21 mouse cellular contexts compared by ENCODE assay signal in the genomic region with DNA sequence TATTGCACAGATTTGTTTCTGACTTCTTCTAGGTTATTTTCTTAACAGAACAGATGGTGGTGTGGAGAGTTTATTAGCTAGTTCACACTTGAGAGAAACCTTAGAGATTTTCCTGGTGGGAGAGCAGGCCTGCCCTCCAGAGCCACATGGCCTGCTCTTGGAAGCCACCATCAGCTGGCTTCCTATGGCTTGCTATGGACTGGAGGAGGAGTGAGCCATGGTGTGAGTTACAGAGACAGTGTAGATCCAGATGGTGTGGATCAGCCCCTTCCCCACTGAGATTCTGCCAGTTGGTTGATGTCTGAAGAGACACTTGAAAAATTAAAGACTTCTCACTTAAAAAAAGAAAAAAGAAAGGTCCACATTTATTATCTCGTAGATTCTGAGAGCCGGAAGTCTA.
DNase-seq lines count a peak whose midpoint lies in the region; ATAC-seq and TF ChIP-seq lines count a peak whose summit lies in the region.
"Had no signal": no experiment of that assay in that cellular context is flagged by ENCODE, and none has a peak within 500 bp of the region (broad histone marks: within the 10 kb centered on the region; RNA-seq: fewer than 3 reads in every experiment).

No protein-coding gene starts in this region.

- no peak for TF ChIP-seq CTCF in hindbrain, postnatal 0 days (IDR thresholded peaks at IDR 0.05; ENCODE audit: low read depth)

- H3K27me3 ChIP-seq in hindbrain, embryonic 16.5 days (replicated peaks; ENCODE audit: control insufficient read depth, insufficient read depth, low read length), result no peaks in the 10 kb centered on the region
- H3K27me3 ChIP-seq in hindbrain, embryonic 11.5 days (ENCODE audit: control insufficient read depth, insufficient read depth, low read length), result no peaks in the 10 kb centered on the region
- no peaks in the 10 kb centered on the region for H3K27me3 ChIP-seq in hindbrain, postnatal 0 days (ENCODE audit: insufficient read depth, low read length)
- no peaks in the 10 kb centered on the region for H3K27me3 ChIP-seq in hindbrain, embryonic 12.5 days
- no peaks in the 10 kb centered on the region for H3K27me3 ChIP-seq in kidney, embryonic 16.5 days (ENCODE audit: insufficient read depth, low read length)
- H3K27me3 ChIP-seq: CH12.LX, Patski had no signal

- no peak overlapping the region for H3K27ac ChIP-seq in hindbrain, embryonic 16.5 days (ENCODE audit: low read depth, low read length)
- H3K27ac ChIP-seq in hindbrain, embryonic 11.5 days (ENCODE audit: low read depth, low read length), result no peak overlapping the region
- H3K27ac ChIP-seq in hindbrain, postnatal 0 days, result 0 out of 2 replicates have a peak overlapping the region, but pooled peaks have one; percentile 22
- no peak overlapping the region for H3K27ac ChIP-seq in hindbrain, embryonic 12.5 days
- no peak overlapping the region for H3K27ac ChIP-seq in kidney, embryonic 16.5 days (ENCODE audit: low read length)

- no peak for DNase-seq in hindbrain, embryonic 11.5 days (ENCODE audit: low spot score)
- no peak for DNase-seq in hindbrain, postnatal 0 days (ENCODE audit: low spot score)
- no peak for DNase-seq in kidney, postnatal 10 days
- DNase-seq: adrenal gland, adult 2 months; adrenal gland, adult 8-10 months; adrenal gland, postnatal 10 days; adrenal gland, postnatal 14 days; adrenal gland, postnatal 25 days; adrenal gland, postnatal 36 days; B cell, adult 2 months; cerebellum, adult 11 months; cerebellum, adult 11-12 months; cerebellum, adult 18-20 months had no signal

- WGBS in hindbrain, embryonic 16.5 days, result 89% methylated on average over 2 of the region's 2 CpGs
- WGBS in hindbrain, embryonic 11.5 days, result 96% methylated on average over 2 of the region's 2 CpGs
- 73% methylated on average over 2 of the region's 2 CpGs for WGBS in hindbrain, postnatal 0 days
- 92% methylated on average over 2 of the region's 2 CpGs for WGBS in hindbrain, embryonic 12.5 days
- WGBS in kidney, embryonic 16.5 days, result 68% methylated on average over 2 of the region's 2 CpGs

- no peaks in the 10 kb centered on the region for H3K36me3 ChIP-seq in hindbrain, embryonic 16.5 days (ENCODE audit: control insufficient read depth, insufficient read depth, low read length)
- no peaks in the 10 kb centered on the region for H3K36me3 ChIP-seq in hindbrain, embryonic 11.5 days (ENCODE audit: control insufficient read depth, insufficient read depth, low read length)
- no peaks in the 10 kb centered on the region; the same call in 1 of the 2 replicates for H3K36me3 ChIP-seq in hindbrain, postnatal 0 days (ENCODE audit: insufficient read depth, low read length)
- no peaks in the 10 kb centered on the region for H3K36me3 ChIP-seq in hindbrain, embryonic 12.5 days
- H3K36me3 ChIP-seq in kidney, embryonic 16.5 days (ENCODE audit: insufficient read depth, low read length), result peaks cover 49% of the 10 kb centered on the region
- H3K36me3 ChIP-seq: G1E had no signal

- no peak overlapping the region for H3K9ac ChIP-seq in hindbrain, embryonic 16.5 days (ENCODE audit: low read depth, low read length)
- H3K9ac ChIP-seq in hindbrain, embryonic 11.5 days (ENCODE audit: low read depth, low read length), result no peak overlapping the region
- no peak overlapping the region for H3K9ac ChIP-seq in hindbrain, postnatal 0 days (replicated peaks; ENCODE audit: low read length)
- no peak overlapping the region for H3K9ac ChIP-seq in hindbrain, embryonic 12.5 days
- H3K9ac ChIP-seq in kidney, embryonic 16.5 days (replicated peaks; ENCODE audit: low read length), result no peak overlapping the region

- H3K4me1 ChIP-seq in hindbrain, embryonic 16.5 days (ENCODE audit: control insufficient read depth, insufficient read depth, low read depth, low read length), result peaks cover 6% of the 10 kb centered on the region; the same call in 1 of the 2 replicates
- no peaks in the 10 kb centered on the region for H3K4me1 ChIP-seq in hindbrain, embryonic 11.5 days (replicated peaks; ENCODE audit: control insufficient read depth, insufficient read depth, low read length)
- H3K4me1 ChIP-seq in hindbrain, postnatal 0 days (ENCODE audit: insufficient read depth, low read length), result no peaks in the 10 kb centered on the region
- H3K4me1 ChIP-seq in hindbrain, embryonic 12.5 days, result no peaks in the 10 kb centered on the region
- H3K4me1 ChIP-seq in kidney, embryonic 16.5 days (ENCODE audit: insufficient read depth, low read length), result no peaks in the 10 kb centered on the region

- H3K4me3 ChIP-seq in hindbrain, embryonic 16.5 days (ENCODE audit: low read length), result no peak overlapping the region
- no peak overlapping the region for H3K4me3 ChIP-seq in hindbrain, embryonic 11.5 days (ENCODE audit: low read depth, low read length)
- no peak overlapping the region for H3K4me3 ChIP-seq in hindbrain, postnatal 0 days (ENCODE audit: low read length)
- H3K4me3 ChIP-seq in hindbrain, embryonic 12.5 days, result no peak overlapping the region
- H3K4me3 ChIP-seq in kidney, embryonic 16.5 days (ENCODE audit: low read length), result no peak overlapping the region

- H3K4me2 ChIP-seq in hindbrain, embryonic 16.5 days (ENCODE audit: low read length), result no peak overlapping the region
- no peak overlapping the region for H3K4me2 ChIP-seq in hindbrain, embryonic 11.5 days (replicated peaks; ENCODE audit: low read depth, low read length)
- no peak overlapping the region for H3K4me2 ChIP-seq in hindbrain, postnatal 0 days (ENCODE audit: low read depth, low read length)
- no peak overlapping the region for H3K4me2 ChIP-seq in hindbrain, embryonic 12.5 days (replicated peaks)
- H3K4me2 ChIP-seq in kidney, embryonic 16.5 days (replicated peaks; ENCODE audit: low read depth, low read length), result no peak overlapping the region

- no peaks in the 10 kb centered on the region for H3K9me3 ChIP-seq in hindbrain, embryonic 16.5 days (ENCODE audit: control insufficient read depth, low read length)
- H3K9me3 ChIP-seq in hindbrain, embryonic 11.5 days (ENCODE audit: control insufficient read depth, low read length), result no peaks in the 10 kb centered on the region
- no peaks in the 10 kb centered on the region for H3K9me3 ChIP-seq in hindbrain, postnatal 0 days (ENCODE audit: low read length)
- no peaks in the 10 kb centered on the region for H3K9me3 ChIP-seq in hindbrain, embryonic 12.5 days (replicated peaks)
- H3K9me3 ChIP-seq in kidney, embryonic 16.5 days (ENCODE audit: low read length), result no peaks in the 10 kb centered on the region
- H3K9me3 ChIP-seq: G1E had no signal

- peak; percentile 58; the same call in 1 of the 2 replicates for ATAC-seq in hindbrain, embryonic 16.5 days
- ATAC-seq in hindbrain, embryonic 11.5 days (ENCODE audit: low FRiP score), result no peak
- ATAC-seq in hindbrain, postnatal 0 days, result no peak
- no peak for ATAC-seq in hindbrain, embryonic 12.5 days (ENCODE audit: low FRiP score)
- peak; percentile 61; the same call in 1 of the 2 replicates for ATAC-seq in kidney, embryonic 16.5 days (ENCODE audit: low FRiP score, low TSS enrichment)
- ATAC-seq: activated CD4-positive, CD25-positive, alpha-beta regulatory T cell, adult 4 months; CD4-positive, CD25-positive, alpha-beta regulatory T cell, adult 4 months; Patski had no signal

Comparison
In these comparisons a context has a peak if more than half of its experiments do, and no peak if none do; other contexts are left out.
1. ATAC-seq: peak in hindbrain, embryonic 16.5 days (single experiment) and kidney, embryonic 16.5 days (single experiment); none in hindbrain, embryonic 11.5 days (single experiment), hindbrain, postnatal 0 days (single experiment) and hindbrain, embryonic 12.5 days (single experiment).